Mouse (Mus musculus): ENCODE data around the gene Pcmt1.
A peak's percentile ranks its signal among the peaks of the same experiment; 100 is the strongest.

Pcmt1 gene

DNA sequence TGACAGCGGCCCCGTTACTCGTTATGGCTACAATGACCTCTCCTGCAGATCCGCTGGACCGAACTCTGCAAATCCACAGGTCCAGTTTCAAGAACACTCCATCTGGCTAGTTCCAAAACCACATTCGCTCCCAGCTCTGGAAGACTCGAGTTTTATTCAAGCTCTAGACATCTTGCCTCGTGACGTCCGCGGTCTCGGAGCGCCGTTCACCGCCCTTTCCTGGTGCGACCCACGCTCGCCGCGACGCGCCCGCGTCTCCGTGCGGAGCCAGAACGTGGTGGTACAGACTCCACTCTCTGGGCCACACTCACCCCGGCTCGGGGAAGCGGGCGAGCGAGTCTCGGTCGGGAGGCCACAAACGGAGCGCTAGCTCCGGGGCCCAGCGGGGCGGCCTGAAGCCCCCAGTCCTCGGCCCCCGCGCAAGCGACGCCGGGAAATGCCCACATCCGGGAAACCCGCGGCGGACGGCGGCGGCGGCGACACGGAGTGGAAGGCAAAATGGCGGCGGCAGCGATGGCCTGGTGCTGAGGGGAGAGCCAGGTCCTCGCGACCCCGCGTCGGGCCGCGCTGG lies at the start of gene Pcmt1, which contains the start of gene Lats1:
Gene Pcmt1, minus strand, starts transcription at position 406 of the 571 bp plus-strand sequence.
Gene Lats1, plus strand, starts transcription at position 484 of the 571 bp plus-strand sequence.
- peak; percentile 90 to 97 for DNase-seq (ENCODE audit: inconsistent age in 2 of 2, low spot score in 1 of 2)

- no peak for DNase-seq (ENCODE audit: inconsistent age in 2 of 2, low spot score in 1 of 2)
Measured at GRCm38 (mm10) chr10:7727011-7727410, 46.1 kb upstream of the Pcmt1 start.

DNA sequence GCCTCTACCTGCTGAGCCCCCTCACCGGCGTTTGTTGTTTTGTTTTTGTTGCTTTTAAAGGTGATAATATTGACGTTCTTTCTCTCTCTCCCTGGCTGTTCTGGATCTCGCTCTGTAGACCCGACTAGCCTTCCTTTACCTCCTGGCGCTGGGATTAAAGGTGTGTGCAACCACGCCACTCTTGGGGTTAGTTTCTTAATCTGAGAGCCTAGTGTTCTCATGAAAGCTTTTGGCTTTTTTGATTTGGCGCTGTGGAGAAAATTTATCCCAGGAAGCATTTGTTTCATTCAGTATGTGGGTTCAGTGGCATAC lies 45.5 kb upstream of the Pcmt1 start:
- DNase-seq (ENCODE audit: inconsistent age in 2 of 2, low spot score in 1 of 2): peak in 1 of 2 experiments; percentile 53

DNA sequence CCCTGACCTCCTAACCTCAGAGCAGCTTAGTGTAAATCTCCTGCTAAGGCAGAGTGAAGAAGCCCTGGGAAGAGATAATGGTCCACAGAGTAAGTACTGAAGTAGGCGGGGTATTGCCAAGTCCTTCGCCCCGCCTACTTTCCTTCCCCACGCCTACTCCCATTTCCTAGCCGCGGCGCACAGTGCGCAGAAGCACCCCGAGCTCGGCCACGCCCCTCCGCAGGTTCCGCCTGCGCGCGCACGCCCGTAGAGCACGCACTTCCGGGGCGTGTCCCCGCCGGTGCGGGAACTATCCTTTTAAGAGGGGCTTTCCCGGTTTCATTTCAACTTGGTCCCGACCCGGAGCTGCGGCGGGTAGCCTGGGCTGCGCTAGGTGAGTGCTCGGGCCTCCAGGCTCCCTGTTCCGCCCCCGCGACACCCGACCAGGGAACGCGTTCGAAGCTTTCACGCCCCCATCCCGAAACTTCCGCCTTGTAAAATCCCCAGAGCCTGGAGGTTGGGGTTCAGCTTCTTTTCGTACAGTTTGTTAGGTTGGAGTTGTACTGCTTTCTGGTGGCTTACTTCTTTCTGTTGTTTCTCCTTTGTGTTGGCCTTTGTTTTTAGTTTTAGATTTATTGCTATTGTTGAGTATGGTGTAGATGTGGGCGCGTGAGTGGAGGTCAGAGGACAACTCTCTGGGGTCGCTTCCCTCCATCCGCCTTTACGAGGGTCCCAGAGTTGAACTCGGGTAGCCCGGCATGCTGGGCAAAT lies 45.0 kb upstream of the Pcmt1 start, which contains the start of gene Katna1:
Gene Katna1, plus strand, starts transcription at position 250 of the 750 bp plus-strand sequence.
- DNase-seq (ENCODE audit: inconsistent age in 2 of 2, low spot score in 1 of 2): peak; percentile 96 to 97

DNA sequence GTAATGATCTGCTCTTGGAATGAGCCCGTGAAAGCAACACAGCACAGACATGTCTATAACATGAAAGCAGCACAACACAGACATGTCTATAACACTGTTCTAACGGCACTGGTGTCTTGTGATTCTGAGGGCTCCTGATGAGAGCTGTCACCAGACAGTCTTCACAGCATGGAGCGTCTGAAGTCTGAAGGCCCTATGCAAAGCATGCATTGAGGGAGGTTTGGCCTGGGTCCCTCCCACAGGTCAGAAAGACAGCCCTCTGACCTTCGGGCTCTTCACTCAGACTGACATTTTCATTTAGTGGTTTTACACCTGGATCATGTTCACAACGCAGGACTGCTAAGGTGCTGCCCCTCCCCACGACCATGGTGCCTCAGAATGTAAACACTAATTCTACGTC lies 34.1 kb upstream of the Pcmt1 start:
- DNase-seq (ENCODE audit: inconsistent age in 2 of 2, low spot score in 1 of 2): no peak

GRCm38 (mm10) chr10:7712506-7712905 lies 31.6 kb upstream of the Pcmt1 start:
- no peak for DNase-seq (ENCODE audit: inconsistent age in 2 of 2, low spot score in 1 of 2)

DNA sequence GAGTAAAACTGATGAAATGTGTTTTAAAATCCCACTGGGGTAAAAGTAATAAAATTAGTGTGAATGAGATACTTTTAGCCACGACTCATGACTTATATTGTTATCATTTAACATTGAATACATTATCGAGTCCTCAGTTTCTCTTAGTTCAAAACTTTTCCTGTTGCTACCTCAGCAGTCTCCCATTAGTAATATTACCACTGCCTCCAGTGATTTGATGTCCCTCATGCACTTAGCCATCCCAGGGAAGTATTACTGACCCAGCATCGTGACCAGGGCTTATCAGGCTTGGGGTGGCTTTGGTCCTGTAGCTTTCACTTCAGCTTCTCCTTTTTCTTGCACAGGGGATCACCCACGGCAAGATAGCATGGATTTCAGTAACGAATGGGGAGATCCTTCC lies 29.2 kb upstream of the Pcmt1 start:
- DNase-seq (ENCODE audit: inconsistent age in 2 of 2, low spot score in 1 of 2): no peak

DNA sequence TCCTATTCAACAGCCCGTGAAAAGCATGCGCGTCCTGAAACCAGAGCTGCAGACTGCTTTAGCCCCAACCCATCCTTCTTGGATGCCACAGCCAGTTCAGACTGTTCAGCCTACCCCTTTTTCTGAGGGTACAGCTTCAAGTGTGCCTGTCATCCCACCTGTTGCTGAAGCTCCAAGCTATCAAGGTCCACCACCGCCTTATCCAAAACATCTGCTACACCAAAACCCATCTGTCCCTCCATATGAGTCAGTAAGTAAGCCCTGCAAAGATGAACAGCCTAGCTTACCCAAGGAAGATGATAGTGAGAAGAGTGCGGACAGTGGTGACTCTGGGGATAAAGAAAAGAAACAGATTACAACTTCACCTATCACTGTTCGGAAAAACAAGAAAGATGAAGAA lies 21.6 kb upstream of the Pcmt1 start:
- DNase-seq (ENCODE audit: inconsistent age in 2 of 2, low spot score in 1 of 2): no peak

DNA sequence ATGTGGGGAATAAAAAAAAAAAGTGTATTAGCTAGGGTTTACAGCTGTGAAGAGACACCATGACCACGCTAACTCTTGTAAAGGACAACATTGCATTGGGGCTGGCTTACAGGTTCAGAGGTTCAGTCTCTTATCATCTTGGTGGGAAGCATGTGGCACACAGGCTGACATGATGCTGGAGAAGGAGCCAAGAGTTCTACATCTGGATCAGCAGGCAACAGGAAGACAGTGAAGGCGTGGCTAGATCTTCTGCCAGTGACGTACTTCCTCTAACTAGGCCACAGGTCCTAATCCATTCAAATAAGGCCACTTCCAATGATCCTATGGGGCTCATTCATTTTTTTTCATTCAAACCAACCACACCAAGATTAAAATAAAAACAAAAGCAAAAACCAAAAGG lies 19.2 kb upstream of the Pcmt1 start:
- no peak for DNase-seq (ENCODE audit: inconsistent age in 2 of 2, low spot score in 1 of 2)

DNA sequence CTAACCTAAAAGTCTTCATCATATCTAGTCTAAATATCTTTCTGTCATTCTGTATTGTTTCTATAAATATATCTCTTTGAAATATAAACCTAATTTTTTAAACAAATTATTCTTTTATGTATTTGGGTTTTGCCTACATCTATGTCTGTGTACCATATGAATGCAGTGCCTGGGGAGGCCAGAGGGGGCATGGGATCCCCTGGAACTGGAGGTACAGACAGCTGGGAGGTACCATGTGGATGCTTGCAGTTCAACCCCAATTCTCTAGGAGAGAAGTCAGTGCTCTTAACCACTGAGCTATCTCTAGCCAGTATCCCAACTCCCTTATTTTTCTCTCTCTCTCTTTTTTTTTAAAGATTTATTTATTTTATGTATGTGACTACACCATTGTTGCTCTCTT lies 14.3 kb upstream of the Pcmt1 start:
- DNase-seq (ENCODE audit: inconsistent age in 2 of 2, low spot score in 1 of 2): no peak

DNA sequence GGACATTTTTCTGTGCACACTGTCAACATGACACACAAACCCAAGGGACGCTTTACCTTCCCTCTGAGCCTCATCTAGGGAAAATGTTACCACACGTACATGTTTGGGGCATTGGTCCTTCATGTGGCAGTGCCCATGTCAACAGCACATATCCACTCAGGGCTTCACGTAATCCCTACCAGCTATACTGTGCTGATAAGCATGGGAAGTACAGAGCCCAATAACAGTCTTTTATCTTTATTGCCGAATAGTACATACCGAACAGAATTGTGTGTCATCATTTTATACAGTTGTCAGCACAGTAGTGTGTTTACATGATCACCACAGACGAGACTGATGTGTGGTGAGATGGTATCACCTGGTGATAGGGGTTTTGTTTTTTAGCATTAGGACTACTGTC lies 6.0 kb upstream of the Pcmt1 start:
- no peak for DNase-seq (ENCODE audit: inconsistent age in 2 of 2, low spot score in 1 of 2)

GRCm38 (mm10) chr10:7682249-7682648 lies 1.3 kb upstream of the Pcmt1 start:
- no peak for DNase-seq (ENCODE audit: inconsistent age in 2 of 2, low spot score in 1 of 2)

GRCm38 (mm10) chr10:7681343-7682025 lies 548 bp upstream of the Pcmt1 start:
- peak; percentile 80 to 93 for DNase-seq (ENCODE audit: inconsistent age in 2 of 2, low spot score in 1 of 2)

GRCm38 (mm10) chr10:7673673-7674072 lies 7.3 kb downstream of the Pcmt1 start:
- peak in 1 of 2 experiments; percentile 59 for DNase-seq (ENCODE audit: inconsistent age in 2 of 2, low spot score in 1 of 2)

- DNase-seq (ENCODE audit: inconsistent age in 2 of 2, low spot score in 1 of 2): peak; percentile 91 to 97
Measured at GRCm38 (mm10) chr10:7667342-7667802, 13.6 kb downstream of the Pcmt1 start, which contains the start of gene Nup43. Nup43 (plus strand) TSS chr10:7667503.

DNA sequence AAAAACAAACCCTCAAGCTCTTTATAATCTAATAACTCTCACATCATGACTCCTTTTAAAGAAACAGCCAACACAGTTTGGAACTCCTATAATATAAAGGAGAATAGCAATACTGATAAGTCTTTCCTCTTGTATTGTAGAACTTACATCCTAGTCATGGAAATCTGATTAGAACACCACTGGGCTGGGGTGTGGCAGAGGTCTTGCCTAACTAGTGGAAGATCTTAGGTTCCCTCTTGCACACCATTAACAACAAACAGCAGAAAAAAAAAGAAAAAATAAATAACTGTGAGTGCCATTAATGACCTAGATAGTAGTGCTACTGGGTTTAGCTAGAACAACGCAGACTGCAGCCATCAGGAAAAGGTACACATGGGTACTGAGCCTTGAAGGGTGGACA lies 16.0 kb downstream of the Pcmt1 start:
- DNase-seq (ENCODE audit: inconsistent age in 2 of 2, low spot score in 1 of 2): no peak

DNA sequence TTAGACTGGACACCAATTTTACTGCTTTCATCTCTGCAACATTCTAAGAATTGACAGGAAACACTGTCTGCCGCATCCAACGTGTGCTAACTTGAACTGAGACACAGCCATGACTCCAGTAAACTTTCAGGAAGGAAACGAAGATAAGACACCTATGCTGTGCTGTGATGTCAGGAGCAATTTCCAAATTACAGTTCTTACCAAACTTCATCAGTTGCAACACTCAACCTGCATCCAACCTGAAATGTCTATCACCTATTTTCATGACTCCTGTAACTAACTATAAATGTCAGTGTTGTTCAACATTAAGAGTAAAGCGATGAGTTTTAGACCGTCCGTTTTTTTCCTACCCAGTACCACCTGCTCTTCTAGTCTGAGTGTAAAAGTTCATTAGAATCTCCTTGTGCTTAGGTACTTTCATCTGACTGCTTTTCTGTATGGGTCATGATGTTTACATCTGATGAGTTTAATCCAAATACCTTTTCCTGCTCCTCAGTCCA lies 16.9 kb downstream of the Pcmt1 start:
- no peak for DNase-seq (ENCODE audit: inconsistent age in 2 of 2, low spot score in 1 of 2)

GRCm38 (mm10) chr10:7663159-7664026 lies 17.5 kb downstream of the Pcmt1 start:
- DNase-seq (ENCODE audit: inconsistent age in 2 of 2, low spot score in 1 of 2): peak; percentile 95 to 98

GRCm38 (mm10) chr10:7662471-7663141 lies 18.3 kb downstream of the Pcmt1 start:
- DNase-seq (ENCODE audit: inconsistent age in 2 of 2, low spot score in 1 of 2): no peak

- DNase-seq (ENCODE audit: inconsistent age in 2 of 2, low spot score in 1 of 2): no peak
Measured at GRCm38 (mm10) chr10:7651057-7651456, 29.9 kb downstream of the Pcmt1 start.

Data from adrenal gland, adult (tissue).